Mouse (Mus musculus): Measurements from ENCODE around the gene Patz1. TPM values are rescaled to one million over a fixed set of nuclear protein-coding genes. Genes with fewer than 3 reads are reported as not detected.
A peak's percentile ranks its signal among the peaks of the same experiment; 100 is the strongest.

Gene Patz1
- polyA plus RNA-seq, 1 experiment from 2014 or later: 36.1 TPM

- Histone ChIP-seq H3K4me2 (replicated peaks) (no peak overlapping the region), H3K9me3 (no peaks in the 10 kb centered on the region), H3K27ac (no peak overlapping the region), H3K9ac (no peak overlapping the region), H3K27me3 (replicated peaks) (no peaks in the 10 kb centered on the region), H3K36me3 (peaks cover 15% of the 10 kb centered on the region), H3K4me3 (replicated peaks) (no peak overlapping the region), H3K4me1 (replicated peaks) (0 out of 2 replicates have a peak, but pooled peaks cover 5% of the 10 kb centered on the region)
- no peak for ATAC-seq
- 65% methylated on average over 1 of the region's 1 CpGs for WGBS
These were observed 24.6 kb downstream of the Patz1 start for GRCm38 (mm10) chr11:3313294-3313693.

GRCm38 (mm10) chr11:3314148-3314547, 25.5 kb downstream of the Patz1 start:
- H3K4me3 ChIP-seq (replicated peaks): no peak overlapping the region
- H3K9me3 ChIP-seq: no peaks in the 10 kb centered on the region
- no peaks in the 10 kb centered on the region for H3K27me3 ChIP-seq (replicated peaks)
- 29% methylated on average over 2 of the region's 2 CpGs for WGBS
- peak; percentile 68 for ATAC-seq
- no peak overlapping the region for H3K9ac ChIP-seq
- H3K4me1 ChIP-seq (replicated peaks): 0 out of 2 replicates have a peak, but pooled peaks cover 5% of the 10 kb centered on the region
- peaks cover 8% of the 10 kb centered on the region; the same call in 1 of the 2 replicates for H3K36me3 ChIP-seq
- no peak overlapping the region for H3K27ac ChIP-seq
- H3K4me2 ChIP-seq (replicated peaks): no peak overlapping the region

GRCm38 (mm10) chr11:3318286-3318685, 29.6 kb downstream of the Patz1 start:
- no peak overlapping the region for H3K27ac ChIP-seq
- no peaks in the 10 kb centered on the region for H3K9me3 ChIP-seq
- H3K36me3 ChIP-seq: no peaks in the 10 kb centered on the region
- H3K9ac ChIP-seq: no peak overlapping the region
- no peaks in the 10 kb centered on the region for H3K27me3 ChIP-seq (replicated peaks)
- no peak for ATAC-seq
- 88% methylated on average over 3 of the region's 3 CpGs for WGBS
- H3K4me2 ChIP-seq (replicated peaks): no peak overlapping the region
- no peaks in the 10 kb centered on the region for H3K4me1 ChIP-seq (replicated peaks)
- H3K4me3 ChIP-seq (replicated peaks): no peak overlapping the region

- Histone ChIP-seq H3K4me2 (replicated peaks) (no peak overlapping the region), H3K9me3 (no peaks in the 10 kb centered on the region), H3K27ac (no peak overlapping the region), H3K9ac (no peak overlapping the region), H3K4me3 (replicated peaks) (no peak overlapping the region), H3K27me3 (replicated peaks) (no peaks in the 10 kb centered on the region), H3K4me1 (replicated peaks) (peaks cover 7% of the 10 kb centered on the region), H3K36me3 (no peaks in the 10 kb centered on the region)
- no peak for ATAC-seq
- WGBS: 74% methylated on average over 5 of the region's 5 CpGs
These were observed 39.6 kb downstream of the Patz1 start for GRCm38 (mm10) chr11:3328271-3328670.

GRCm38 (mm10) chr11:3328806-3329775, 40.4 kb downstream of the Patz1 start:
- H3K4me3 ChIP-seq (replicated peaks): no peak overlapping the region
- no peak overlapping the region for H3K4me2 ChIP-seq (replicated peaks)
- no peak overlapping the region for H3K9ac ChIP-seq
- H3K9me3 ChIP-seq: no peaks in the 10 kb centered on the region
- H3K27ac ChIP-seq: no peak overlapping the region
- no peak for ATAC-seq
- 68% methylated on average over 11 of the region's 11 CpGs for WGBS
- H3K4me1 ChIP-seq (replicated peaks): peaks cover 7% of the 10 kb centered on the region
- no peaks in the 10 kb centered on the region for H3K36me3 ChIP-seq
- no peaks in the 10 kb centered on the region for H3K27me3 ChIP-seq (replicated peaks)

- H3K4me3 ChIP-seq (replicated peaks): peak within 1 kb of the TSS; percentile 49
- peaks cover 10% of the 10 kb centered on the region for H3K4me1 ChIP-seq (replicated peaks)
- peak within 1 kb of the TSS; percentile 58 for H3K27ac ChIP-seq
- no peaks in the 10 kb centered on the region for H3K27me3 ChIP-seq (replicated peaks)
- H3K9me3 ChIP-seq: no peaks in the 10 kb centered on the region
- no peaks in the 10 kb centered on the region for H3K36me3 ChIP-seq
- H3K4me2 ChIP-seq (replicated peaks): peak within 1 kb of the TSS; percentile 99
- peak within 1 kb of the TSS; percentile 41 for H3K9ac ChIP-seq
- no peak for ATAC-seq
These were observed 41.3 kb downstream of the Patz1 start, which contains the start of gene Pik3ip1 for GRCm38 (mm10) chr11:3329891-3330451. Gene Pik3ip1 (plus strand): TSS chr11:3330401.

- 3% methylated on average over 9 of the region's 9 CpGs for WGBS
- Histone ChIP-seq H3K9ac (peak overlapping the region; percentile 41), H3K27ac (peak overlapping the region; percentile 58), H3K4me1 (replicated peaks) (peaks cover 15% of the 10 kb centered on the region), H3K36me3 (no peaks in the 10 kb centered on the region), H3K4me2 (replicated peaks) (peak overlapping the region; percentile 99), H3K27me3 (replicated peaks) (no peaks in the 10 kb centered on the region), H3K9me3 (no peaks in the 10 kb centered on the region), H3K4me3 (replicated peaks) (peak overlapping the region; percentile 49)
- ATAC-seq: 0 out of 2 replicates have a peak, but pooled peaks have one; percentile 19
These were observed 41.9 kb downstream of the Patz1 start for GRCm38 (mm10) chr11:3330566-3330965.

GRCm38 (mm10) chr11:3330991-3331750, 42.5 kb downstream of the Patz1 start:
- H3K9ac ChIP-seq: peak overlapping the region; percentile 41
- no peaks in the 10 kb centered on the region for H3K36me3 ChIP-seq
- no peak for ATAC-seq
- peaks cover 21% of the 10 kb centered on the region for H3K4me1 ChIP-seq (replicated peaks)
- H3K27me3 ChIP-seq (replicated peaks): no peaks in the 10 kb centered on the region
- 8% methylated on average over 14 of the region's 14 CpGs for WGBS
- H3K4me2 ChIP-seq (replicated peaks): peak overlapping the region; percentile 99
- peak overlapping the region; percentile 49 for H3K4me3 ChIP-seq (replicated peaks)
- H3K27ac ChIP-seq: peak overlapping the region; percentile 58
- H3K9me3 ChIP-seq: no peaks in the 10 kb centered on the region

GRCm38 (mm10) chr11:3331756-3332642, 43.3 kb downstream of the Patz1 start:
- H3K9me3 ChIP-seq: no peaks in the 10 kb centered on the region
- no peaks in the 10 kb centered on the region for H3K27me3 ChIP-seq (replicated peaks)
- H3K27ac ChIP-seq: peak overlapping the region; percentile 63
- peak overlapping the region; percentile 99 for H3K4me2 ChIP-seq (replicated peaks)
- ATAC-seq: peak; percentile 97
- WGBS: under 1% methylated on average over 72 of the region's 75 CpGs
- H3K9ac ChIP-seq: peak overlapping the region; percentile 45
- H3K36me3 ChIP-seq: no peaks in the 10 kb centered on the region
- peaks cover 21% of the 10 kb centered on the region for H3K4me1 ChIP-seq (replicated peaks)
- peak overlapping the region; percentile 49 for H3K4me3 ChIP-seq (replicated peaks)

- H3K36me3 ChIP-seq: no peaks in the 10 kb centered on the region
- peaks cover 28% of the 10 kb centered on the region for H3K4me1 ChIP-seq (replicated peaks)
- no peak overlapping the region for H3K4me3 ChIP-seq (replicated peaks)
- H3K9me3 ChIP-seq: no peaks in the 10 kb centered on the region
- no peak overlapping the region for H3K27ac ChIP-seq
- H3K27me3 ChIP-seq (replicated peaks): no peaks in the 10 kb centered on the region
- no peak overlapping the region for H3K4me2 ChIP-seq (replicated peaks)
- ATAC-seq: no peak
- WGBS: 87% methylated on average over 11 of the region's 11 CpGs
- no peak overlapping the region for H3K9ac ChIP-seq
These were observed 44.5 kb downstream of the Patz1 start for GRCm38 (mm10) chr11:3333111-3333695.

- no peak for ATAC-seq
- no peak overlapping the region for H3K27ac ChIP-seq
- peaks cover 28% of the 10 kb centered on the region for H3K4me1 ChIP-seq (replicated peaks)
These were observed 45.6 kb downstream of the Patz1 start for GRCm38 (mm10) chr11:3334141-3334710.

More at GRCm38 (mm10) chr11:3334141-3334710, 45.6 kb downstream of the Patz1 start:
- H3K36me3 ChIP-seq: no peaks in the 10 kb centered on the region
- no peaks in the 10 kb centered on the region for H3K9me3 ChIP-seq
- no peak overlapping the region for H3K9ac ChIP-seq
- 91% methylated on average over 11 of the region's 11 CpGs for WGBS
- H3K4me2 ChIP-seq (replicated peaks): no peak overlapping the region
- H3K4me3 ChIP-seq (replicated peaks): no peak overlapping the region
- H3K27me3 ChIP-seq (replicated peaks): no peaks in the 10 kb centered on the region

All from intestine, embryonic 15.5 days (tissue).